Mouse (Mus musculus) cortical plate, adult 2 months (tissue): ENCODE measurements around the gene Tmem164.

ENCODE experiments used
- CTCF ChIP-seq: fragments of 200-500 bp; IDR thresholded peaks from 2 replicates; pipeline ENCODE4 v1.5.1; 2011; ENCODE audit warnings: mild to moderate bottlenecking, control low read depth, low read length; ENCODE audit not compliant: insufficient read depth; ENCODE audit errors: extremely low read depth
- POLR2A ChIP-seq: fragments of 200-500 bp; IDR thresholded peaks from 2 replicates; pipeline ENCODE4 v1.6.1; 2011; ENCODE audit warnings: mild to moderate bottlenecking, low read length, control low read depth; ENCODE audit not compliant: insufficient read depth; ENCODE audit errors: extremely low read depth

DNA sequence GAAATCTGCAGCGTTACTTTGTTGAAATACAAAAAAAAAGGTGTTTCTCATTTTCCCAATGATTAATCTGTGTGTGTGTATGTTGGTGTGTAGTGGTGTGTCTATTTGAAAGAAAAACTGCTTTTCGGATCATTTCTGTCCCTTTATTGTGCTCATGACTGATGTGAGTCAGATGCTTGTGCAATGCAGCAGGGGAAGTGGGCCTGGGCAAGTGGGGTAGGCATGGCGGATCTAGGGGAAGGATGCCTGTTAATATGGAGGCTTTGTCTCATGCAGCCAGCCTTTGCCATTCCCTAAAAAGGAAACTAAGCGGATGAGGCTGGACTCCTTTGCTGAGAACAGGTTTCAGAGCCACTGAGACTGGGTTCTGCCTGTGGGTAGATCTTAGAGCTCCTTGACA is 37.6 kb downstream of the Tmem164 start:
- no peak for TF ChIP-seq CTCF
- no peak for TF ChIP-seq POLR2A
